ENCODE assay signal across 9 mouse cellular contexts in genomic region chr17:27228216-27228915, GRCm38 (mm10). TPM values are rescaled to one million over a fixed set of nuclear protein-coding genes. Genes with fewer than 3 reads are reported as not detected.
A peak's percentile ranks its signal among the peaks of the same experiment; 100 is the strongest.
DNase-seq lines count a peak whose midpoint lies in the region; ATAC-seq lines count a peak whose summit lies in the region.
"Had no signal": no experiment of that assay in that cellular context is flagged by ENCODE, and none has a peak within 500 bp of the region (broad histone marks: within the 10 kb centered on the region; RNA-seq: fewer than 3 reads in every experiment).

No protein-coding gene starts in this region.

- 23% methylated on average over 11 of the region's 11 CpGs for WGBS in kidney, embryonic 16.5 days
- whole genome bisulfite sequencing in embryonic facial prominence, embryonic 10.5 days = 24% methylated on average over 11 of the region's 11 CpGs
- WGBS in midbrain, embryonic 12.5 days = 13% methylated on average over 11 of the region's 11 CpGs

- DNase-seq in kidney, adult 18-20 months = peak; percentile 60
- DNase-seq in Muller cell, postnatal 12 days (ENCODE audit: inconsistent ontology term) = peak; percentile 73
- peak; percentile 87 for DNase-seq in embryonic facial prominence, embryonic 10.5 days (ENCODE audit: low spot score)
- peak; percentile 36 to 74 for DNase-seq in kidney, adult 8-10 months
- peak; percentile 70 for DNase-seq in thymus, postnatal 25 days
- no peak for DNase-seq in cerebellum, adult 9-10 months

- no peak overlapping the region for H3K4me3 ChIP-seq in kidney, embryonic 16.5 days (ENCODE audit: low read length)
- no peak overlapping the region for H3K4me3 ChIP-seq in embryonic facial prominence, embryonic 10.5 days
- H3K4me3 ChIP-seq in midbrain, embryonic 12.5 days = no peak overlapping the region
- H3K4me3 ChIP-seq: limb, embryonic 12.5 days had no signal

- ATAC-seq in kidney, embryonic 16.5 days (ENCODE audit: low FRiP score, low TSS enrichment) = no peak
- peak; percentile 56; the same call in 1 of the 2 replicates for ATAC-seq in midbrain, embryonic 12.5 days (ENCODE audit: low FRiP score, low read depth)

- no peaks in the 10 kb centered on the region for H3K9me3 ChIP-seq in kidney, embryonic 16.5 days (ENCODE audit: low read length)
- no peaks in the 10 kb centered on the region for H3K9me3 ChIP-seq in embryonic facial prominence, embryonic 10.5 days
- no peaks in the 10 kb centered on the region for H3K9me3 ChIP-seq in midbrain, embryonic 12.5 days
- H3K9me3 ChIP-seq: limb, embryonic 12.5 days had no signal

- no peak overlapping the region for H3K9ac ChIP-seq in kidney, embryonic 16.5 days (replicated peaks; ENCODE audit: low read length)
- no peak overlapping the region for H3K9ac ChIP-seq in midbrain, embryonic 12.5 days (replicated peaks)
- H3K9ac ChIP-seq: limb, embryonic 12.5 days had no signal

- H3K36me3 ChIP-seq in kidney, embryonic 16.5 days (ENCODE audit: insufficient read depth, low read length) = no peaks in the 10 kb centered on the region
- H3K36me3 ChIP-seq in embryonic facial prominence, embryonic 10.5 days (replicated peaks) = no peaks in the 10 kb centered on the region
- H3K36me3 ChIP-seq in midbrain, embryonic 12.5 days = no peaks in the 10 kb centered on the region
- H3K36me3 ChIP-seq: limb, embryonic 12.5 days had no signal

- H3K27ac ChIP-seq in kidney, embryonic 16.5 days (ENCODE audit: low read length) = no peak overlapping the region
- H3K27ac ChIP-seq in embryonic facial prominence, embryonic 10.5 days (replicated peaks) = no peak overlapping the region
- peak overlapping the region; percentile 70 for H3K27ac ChIP-seq in midbrain, embryonic 12.5 days (replicated peaks)
- H3K27ac ChIP-seq: limb, embryonic 12.5 days had no signal

- H3K27me3 ChIP-seq in kidney, embryonic 16.5 days (ENCODE audit: insufficient read depth, low read length) = peaks cover 3% of the 10 kb centered on the region; the same call in 1 of the 2 replicates
- H3K27me3 ChIP-seq in embryonic facial prominence, embryonic 10.5 days (replicated peaks; ENCODE audit: low read depth, poor library complexity, severe bottlenecking) = no peaks in the 10 kb centered on the region; the same call in 1 of the 2 replicates
- H3K27me3 ChIP-seq in midbrain, embryonic 12.5 days = no peaks in the 10 kb centered on the region; the same call in 1 of the 2 replicates

- no peaks in the 10 kb centered on the region; the same call in 1 of the 2 replicates for H3K4me1 ChIP-seq in kidney, embryonic 16.5 days (ENCODE audit: insufficient read depth, low read length)
- H3K4me1 ChIP-seq in embryonic facial prominence, embryonic 10.5 days = peaks cover 28% of the 10 kb centered on the region
- peaks cover 52% of the 10 kb centered on the region for H3K4me1 ChIP-seq in midbrain, embryonic 12.5 days
- H3K4me1 ChIP-seq: limb, embryonic 12.5 days had no signal

- H3K4me2 ChIP-seq in kidney, embryonic 16.5 days (replicated peaks; ENCODE audit: low read depth, low read length) = no peak overlapping the region
- H3K4me2 ChIP-seq in midbrain, embryonic 12.5 days (replicated peaks) = no peak overlapping the region
- H3K4me2 ChIP-seq: limb, embryonic 12.5 days had no signal

RNA-seq across cellular contexts. Expression of gene Lemd2, which starts 24.1 kb away (rescaled TPM):
- polyA plus RNA-seq in kidney, embryonic 16.5 days (2015; fragmentation: Nextera tagmentation; extraction: Ambion mirVana) = 9.7 and 10.0 TPM in 2 replicates
- 18.8 and 20.0 TPM in 2 replicates for polyA plus RNA-seq in embryonic facial prominence, embryonic 10.5 days (2016; fragmentation: Nextera tagmentation; extraction: Ambion mirVana)
- polyA plus RNA-seq in midbrain, embryonic 12.5 days (2016; fragmentation: Nextera tagmentation; extraction: Ambion mirVana) = 31.4 and 43.0 TPM in 2 replicates
